Mouse (Mus musculus) olfactory bulb, adult 2 months (tissue): Measurements from ENCODE around the gene Gucy2e.

Source experiments
- CTCF ChIP-seq: fragments of 200-500 bp; IDR thresholded peaks from 2 replicates; pipeline ENCODE4 v1.5.1; 2012; ENCODE audit warnings: low read depth, mild to moderate bottlenecking, low read length, moderate library complexity; ENCODE audit not compliant: insufficient read depth
- POLR2A ChIP-seq: fragments of 200-500 bp; IDR thresholded peaks from 2 replicates; pipeline ENCODE4 v1.6.1; 2012; ENCODE audit warnings: mild to moderate bottlenecking, low read depth, low read length, moderate library complexity; ENCODE audit not compliant: insufficient read depth

DNA sequence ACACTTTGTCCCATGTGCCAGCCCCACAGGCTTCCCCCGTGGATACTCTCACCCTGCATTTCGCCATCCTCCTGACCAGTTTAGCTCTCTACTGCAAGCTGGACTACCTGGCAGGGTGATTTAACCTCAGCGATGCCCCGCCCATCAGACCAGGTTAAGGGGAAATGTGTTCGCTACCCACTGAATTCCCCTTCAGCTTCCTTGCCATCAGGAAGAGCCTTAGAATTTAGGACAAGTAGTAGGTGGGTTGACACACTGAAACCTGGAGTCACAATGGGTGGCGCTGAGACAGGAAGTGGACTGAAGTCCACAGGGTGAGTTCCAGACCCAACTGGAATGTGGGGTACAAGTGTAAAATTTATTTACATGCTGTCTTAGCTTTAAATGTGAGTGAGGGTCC, 39.1 kb downstream of the Gucy2e start, which contains the start of gene Alox8:
- no peak for TF ChIP-seq CTCF
- TF ChIP-seq POLR2A = no peak
